Mouse (Mus musculus) stomach, postnatal 0 days (tissue): ENCODE data around the gene Klhl11.

Experiments used
- CTCF ChIP-seq: IDR thresholded peaks from 2 replicates; pipeline ENCODE4 v1.5.1; 2016; ENCODE audit warnings: antibody characterized with exemption, low read depth, mild to moderate bottlenecking, moderate library complexity
- EP300 ChIP-seq: optimal IDR thresholded peaks from 2 replicates; pipeline ENCODE3; 2016; ENCODE audit warnings: antibody characterized with exemption

GRCm38 (mm10) chr11:100426820-100427219 lies 45.7 kb downstream of the Klhl11 start:
- TF ChIP-seq EP300 (no peak), CTCF (no peak)
